Mouse (Mus musculus) forebrain, embryonic 14.5 days (tissue): ENCODE data around the gene Adora2a. TPM values are rescaled to one million over a fixed set of nuclear protein-coding genes. Genes with fewer than 3 reads are reported as not detected.
A peak's percentile ranks its signal among the peaks of the same experiment; 100 is the strongest.
"Not testable (repeated sequence)": the region's sequence is repeated elsewhere in the genome, so short reads cannot be mapped to it uniquely, and the experiment has no call there.

Experiments
- ATAC-seq: fragments of 200-750 bp; cut with Nextera tagmentation; 2 replicates; pipeline ENCODE4 v1.8.0; 2017; ENCODE audit warnings: mild to moderate bottlenecking, moderate library complexity
- DNase-seq: peaks from one replicate; pipeline ENCODE4 v3.0.0-alpha.2; 2015; ENCODE audit warnings: low spot score
- H3K27ac ChIP-seq: fragments of 300-500 bp; sonication (generic); 2 replicates; pipeline ENCODE4 v1.5.1; 2014; ENCODE audit warnings: low read depth, mild to moderate bottlenecking, control low read depth, low read length, moderate library complexity
- H3K27me3 ChIP-seq: fragments of 300-500 bp; sonication (generic); replicated peaks from 2 replicates; pipeline ENCODE4 v1.6.1; 2014; ENCODE audit warnings: low read length, control low read depth, mixed read lengths; ENCODE audit not compliant: control insufficient read depth, insufficient read depth
- H3K36me3 ChIP-seq: fragments of 300-500 bp; sonication (generic); 2 replicates; pipeline ENCODE4 v1.6.1; 2014; ENCODE audit warnings: low read length, control low read depth; ENCODE audit not compliant: control insufficient read depth, insufficient read depth
- H3K4me1 ChIP-seq: fragments of 300-500 bp; sonication (generic); 2 replicates; pipeline ENCODE4 v1.6.1; 2014; ENCODE audit warnings: antibody characterized with exemption, low read length, control low read depth; ENCODE audit not compliant: control insufficient read depth, insufficient read depth
- H3K4me2 ChIP-seq: fragments of 300-500 bp; sonication (generic); 2 replicates; pipeline ENCODE4 v1.6.1; 2014; ENCODE audit warnings: mild to moderate bottlenecking, control low read depth, low read length
- H3K4me3 ChIP-seq: fragments of 300-500 bp; sonication (generic); 2 replicates; pipeline ENCODE4 v1.5.1; 2014; ENCODE audit warnings: low read depth, low read length, control low read depth
- H3K9ac ChIP-seq: fragments of 300-500 bp; sonication (generic); 2 replicates; pipeline ENCODE4 v1.6.1; 2014; ENCODE audit warnings: mild to moderate bottlenecking, low read length, control low read depth, moderate library complexity
- H3K9me3 ChIP-seq: fragments of 300-500 bp; sonication (generic); replicated peaks from 2 replicates; pipeline ENCODE4 v1.6.1; 2016; ENCODE audit warnings: low read length, control low read depth, mixed read lengths; ENCODE audit not compliant: control insufficient read depth
- WGBS: fragments of 180-500 bp; shearing (Covaris S2); extraction: QIAGEN DNeasy Blood & Tissue Kit; methylation state at CpG from one replicate; pipeline ENCODE4 v1.1.7; 2014; 5-methylcytosine and 5-hydroxymethylcytosine counted together
- polyA plus RNA-seq: library from polyadenylated mRNA; unstranded; fragments of >200 nt; fragmentation: Nextera tagmentation; extraction: Ambion mirVana; gene quantifications from 2 replicates; pipeline ENCODE4 v1.2.1, GENCODE M21; 2014

Gene Adora2a
- polyA plus RNA-seq, 1 experiment from 2014 or later, result 8.8 TPM

GRCm38 (mm10) chr10:75344563-75344962, 27.9 kb downstream of the Adora2a start:
- ATAC-seq, result peak; percentile 40; the same call in 1 of the 2 replicates
- H3K4me2 ChIP-seq, H3K36me3 ChIP-seq, H3K9ac ChIP-seq, H3K4me3 ChIP-seq, H3K27ac ChIP-seq, H3K9me3 ChIP-seq, H3K4me1 ChIP-seq, DNase-seq, H3K27me3 ChIP-seq: not testable (repeated sequence)
- 88% methylated on average over 1 of the region's 1 CpGs for WGBS

- Histone ChIP-seq H3K27ac (no peak overlapping the region), H3K4me2 (no peak overlapping the region), H3K4me1 (no peaks in the 10 kb centered on the region), H3K4me3 (no peak overlapping the region), H3K9ac (no peak overlapping the region), H3K9me3 (no peaks in the 10 kb centered on the region), H3K27me3 (no peaks in the 10 kb centered on the region), H3K36me3 (no peaks in the 10 kb centered on the region)
- whole genome bisulfite sequencing, result 14% methylated on average over 2 of the region's 2 CpGs
- DNase-seq (peak; percentile 19), ATAC-seq (no peak)
Observed at GRCm38 (mm10) chr10:75345265-75345664, 28.6 kb downstream of the Adora2a start.

DNA sequence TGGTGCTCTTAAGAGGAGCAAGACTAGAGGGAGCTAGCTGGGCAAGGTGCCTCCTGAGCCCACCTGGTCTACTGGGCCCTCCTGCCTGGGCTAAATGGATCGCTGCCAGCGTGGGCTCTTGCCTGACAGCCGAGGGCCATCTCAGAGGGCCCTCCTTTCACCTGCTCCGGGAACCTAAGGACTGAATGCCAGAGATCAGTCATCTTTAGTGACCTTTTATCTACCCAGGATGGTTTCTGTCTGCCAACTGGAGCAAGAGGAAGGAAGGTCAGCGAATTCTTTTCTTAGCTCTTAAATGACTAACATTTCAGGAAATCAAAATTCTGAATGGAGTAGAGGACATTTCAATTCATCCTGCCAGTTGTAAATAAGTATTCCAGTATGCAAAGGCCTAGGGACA, 33.9 kb downstream of the Adora2a start:
- Histone ChIP-seq H3K27me3 (no peaks in the 10 kb centered on the region), H3K9me3 (no peaks in the 10 kb centered on the region), H3K4me1 (no peaks in the 10 kb centered on the region), H3K9ac (no peak overlapping the region), H3K4me2 (no peak overlapping the region), H3K27ac (no peak overlapping the region), H3K4me3 (no peak overlapping the region), H3K36me3 (no peaks in the 10 kb centered on the region)
- 83% methylated on average over 5 of the region's 5 CpGs for WGBS
- DNase-seq (no peak), ATAC-seq (no peak)

GRCm38 (mm10) chr10:75352541-75352940, 35.9 kb downstream of the Adora2a start:
- no peaks in the 10 kb centered on the region for H3K36me3 ChIP-seq
- no peaks in the 10 kb centered on the region for H3K4me1 ChIP-seq
- H3K9me3 ChIP-seq, result no peaks in the 10 kb centered on the region
- H3K9ac ChIP-seq, result no peak overlapping the region
- no peak for DNase-seq
- H3K4me3 ChIP-seq, result no peak overlapping the region
- H3K27me3 ChIP-seq, result no peaks in the 10 kb centered on the region
- no peak for ATAC-seq
- no peak overlapping the region for H3K4me2 ChIP-seq
- no peak overlapping the region for H3K27ac ChIP-seq
- WGBS, result 97% methylated on average over 12 of the region's 12 CpGs

DNA sequence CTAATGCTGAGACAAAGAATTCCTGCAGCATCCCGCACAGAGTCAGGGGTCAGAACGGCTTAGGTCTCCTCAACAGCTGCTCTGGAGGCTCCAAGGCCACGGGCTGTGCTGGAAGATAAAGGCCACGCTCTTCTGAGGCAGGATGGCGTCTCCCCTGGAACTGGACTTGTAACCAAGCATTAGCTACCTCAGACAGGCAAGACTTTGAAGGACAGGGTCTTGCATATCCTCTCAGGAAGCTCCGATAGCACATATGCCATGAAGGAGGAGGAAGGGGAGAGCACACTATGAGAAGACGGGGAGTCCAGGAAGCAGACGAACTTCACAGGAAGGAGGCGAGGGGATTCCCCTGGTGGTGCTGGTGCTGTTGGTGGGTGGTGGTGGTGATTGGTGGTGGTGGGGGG, 37.2 kb downstream of the Adora2a start:
- H3K4me3 ChIP-seq, H3K27me3 ChIP-seq, H3K27ac ChIP-seq, DNase-seq, H3K9ac ChIP-seq, ATAC-seq, H3K4me2 ChIP-seq, H3K9me3 ChIP-seq, H3K4me1 ChIP-seq, H3K36me3 ChIP-seq: not testable (repeated sequence)
- WGBS, result 71% methylated on average over 7 of the region's 9 CpGs

- no peak for DNase-seq
- Histone ChIP-seq H3K27me3 (no peaks in the 10 kb centered on the region), H3K9me3 (no peaks in the 10 kb centered on the region), H3K36me3 (no peaks in the 10 kb centered on the region), H3K4me2 (no peak overlapping the region), H3K9ac (no peak overlapping the region), H3K4me1 (no peaks in the 10 kb centered on the region), H3K4me3 (no peak overlapping the region), H3K27ac (no peak overlapping the region)
- WGBS, result 75% methylated on average over 4 of the region's 4 CpGs
- ATAC-seq, result no peak
Observed at GRCm38 (mm10) chr10:75355341-75355740, 38.7 kb downstream of the Adora2a start.

DNA sequence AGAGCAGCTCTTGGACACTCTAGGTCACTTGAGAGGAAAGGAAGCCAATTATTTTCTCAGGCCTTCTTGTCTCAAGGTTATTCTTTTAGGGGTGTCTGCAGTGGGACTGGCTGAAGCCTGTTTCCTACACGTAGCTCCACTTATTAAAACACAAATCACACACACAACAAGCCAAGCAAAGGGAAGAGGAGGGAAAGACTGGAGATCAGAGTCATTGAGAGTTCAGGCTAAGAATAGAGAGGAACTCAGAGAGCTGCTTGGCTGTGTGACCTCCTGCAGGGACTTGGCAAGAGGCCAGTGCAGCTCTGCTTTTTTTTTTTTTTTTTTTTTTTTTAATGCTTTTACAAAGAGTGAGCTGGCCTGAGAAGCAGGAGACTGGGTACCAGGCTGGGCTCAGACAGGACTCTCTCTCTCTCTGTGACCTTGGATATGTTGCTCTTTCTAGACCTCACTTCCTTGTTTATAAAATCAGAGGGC, 47.6 kb downstream of the Adora2a start:
- WGBS, result 0% methylated on average over 1 of the region's 1 CpGs
- DNase-seq (peak; percentile 65), ATAC-seq (peak; percentile 85; the same call in 1 of the 2 replicates)
- peak overlapping the region; percentile 23; the same call in 1 of the 2 replicates for H3K27ac ChIP-seq
- H3K36me3 ChIP-seq, H3K9me3 ChIP-seq, H3K4me3 ChIP-seq, H3K27me3 ChIP-seq, H3K9ac ChIP-seq, H3K4me2 ChIP-seq, H3K4me1 ChIP-seq: not testable (repeated sequence)

DNA sequence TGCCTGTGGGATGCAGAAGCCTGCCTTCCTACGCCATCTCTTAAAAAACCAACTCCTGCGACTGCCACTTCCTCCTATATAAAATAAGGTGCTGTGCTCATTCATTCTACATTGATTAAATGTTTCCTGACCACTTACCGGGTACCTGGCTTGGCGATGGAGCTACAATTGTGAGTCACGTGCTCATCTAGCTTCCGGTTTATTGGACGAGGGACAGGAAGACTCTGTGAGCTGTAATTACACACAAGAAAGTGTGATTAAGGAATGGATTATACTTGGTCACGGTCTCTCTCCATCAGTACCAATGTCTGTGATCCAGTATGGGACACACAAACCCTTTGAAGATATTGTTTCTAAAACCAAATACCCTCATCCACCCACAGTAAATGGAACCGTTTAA, 48.1 kb downstream of the Adora2a start:
- H3K4me2 ChIP-seq, result no peak overlapping the region
- H3K27me3 ChIP-seq, result no peaks in the 10 kb centered on the region
- H3K36me3 ChIP-seq, result no peaks in the 10 kb centered on the region
- H3K4me3 ChIP-seq, result no peak overlapping the region
- ATAC-seq (peak; percentile 40; the same call in 1 of the 2 replicates), DNase-seq (no peak)
- 71% methylated on average over 9 of the region's 9 CpGs for WGBS
- peaks cover 4% of the 10 kb centered on the region; the same call in 1 of the 2 replicates for H3K4me1 ChIP-seq
- H3K9me3 ChIP-seq, result no peaks in the 10 kb centered on the region
- peak overlapping the region; percentile 23; the same call in 1 of the 2 replicates for H3K27ac ChIP-seq
- H3K9ac ChIP-seq, result no peak overlapping the region

GRCm38 (mm10) chr10:75365231-75365633, 48.6 kb downstream of the Adora2a start:
- no peak overlapping the region for H3K4me3 ChIP-seq
- DNase-seq, result no peak
- no peak for ATAC-seq
- no peak overlapping the region for H3K9ac ChIP-seq
- H3K4me2 ChIP-seq, result 0 out of 2 replicates have a peak overlapping the region, but pooled peaks have one; percentile 12
- H3K36me3 ChIP-seq, result no peaks in the 10 kb centered on the region
- peaks cover 4% of the 10 kb centered on the region; the same call in 1 of the 2 replicates for H3K4me1 ChIP-seq
- H3K27ac ChIP-seq, result no peak overlapping the region
- 59% methylated on average over 6 of the region's 6 CpGs for WGBS
- H3K9me3 ChIP-seq, result no peaks in the 10 kb centered on the region
- H3K27me3 ChIP-seq, result no peaks in the 10 kb centered on the region
